Mouse (Mus musculus): ENCODE data around the gene Acadm. TPM values are rescaled to one million over a fixed set of nuclear protein-coding genes. Genes with fewer than 3 reads are reported as not detected.

Acadm gene
- polyA plus RNA-seq (2014; fragmentation: Nextera tagmentation; extraction: Ambion mirVana), result 40.6 and 44.0 TPM in 2 replicates

GRCm38 (mm10) chr3:153944335-153944990 lies at the start of gene Acadm:
Gene Acadm (minus strand): TSS chr3:153944632.
- H3K4me3 ChIP-seq (ENCODE audit: low read depth, low read length), result peak within 1 kb of the TSS; percentile 66
- ATAC-seq (replicated peaks; ENCODE audit: low FRiP score) (peak; percentile 97), DNase-seq (ENCODE audit: low spot score) (peak; percentile 99)
- H3K36me3 ChIP-seq (ENCODE audit: control insufficient read depth, insufficient read depth, low read length), result no peaks in the 10 kb centered on the region
- peak within 1 kb of the TSS; percentile 79 for H3K9ac ChIP-seq (ENCODE audit: low read length)
- under 1% methylated on average over 41 of the region's 41 CpGs for WGBS
- peak within 1 kb of the TSS; percentile 78 for H3K4me2 ChIP-seq (ENCODE audit: low read depth, low read length, severe bottlenecking)
- H3K4me1 ChIP-seq (replicated peaks; ENCODE audit: control insufficient read depth, insufficient read depth, low read length), result peaks cover 5% of the 10 kb centered on the region; the same call in 1 of the 2 replicates
- no peaks in the 10 kb centered on the region for H3K9me3 ChIP-seq (ENCODE audit: control insufficient read depth, low read length)
- H3K27ac ChIP-seq (ENCODE audit: low read depth, low read length), result peak within 1 kb of the TSS; percentile 55
- H3K27me3 ChIP-seq (ENCODE audit: control insufficient read depth, insufficient read depth, low read length), result no peaks in the 10 kb centered on the region

- peak; percentile 66 for ATAC-seq (replicated peaks; ENCODE audit: low FRiP score)
- 62% methylated on average over 10 of the region's 10 CpGs for WGBS
- no peak overlapping the region for H3K9ac ChIP-seq (ENCODE audit: low read length)
- H3K27me3 ChIP-seq (ENCODE audit: control insufficient read depth, insufficient read depth, low read length), result no peaks in the 10 kb centered on the region
- DNase-seq (ENCODE audit: low spot score), result no peak
- H3K4me2 ChIP-seq (ENCODE audit: low read depth, low read length, severe bottlenecking), result no peak overlapping the region
- no peaks in the 10 kb centered on the region for H3K36me3 ChIP-seq (ENCODE audit: control insufficient read depth, insufficient read depth, low read length)
- no peak overlapping the region for H3K27ac ChIP-seq (ENCODE audit: low read depth, low read length)
- H3K9me3 ChIP-seq (ENCODE audit: control insufficient read depth, low read length), result no peaks in the 10 kb centered on the region
- no peak overlapping the region for H3K4me3 ChIP-seq (ENCODE audit: low read depth, low read length)
- no peaks in the 10 kb centered on the region for H3K4me1 ChIP-seq (replicated peaks; ENCODE audit: control insufficient read depth, insufficient read depth, low read length)
Measured at GRCm38 (mm10) chr3:153984428-153985340, 40.3 kb upstream of the Acadm start.

GRCm38 (mm10) chr3:153980611-153981010 lies 36.2 kb upstream of the Acadm start:
- H3K27me3 ChIP-seq (ENCODE audit: control insufficient read depth, insufficient read depth, low read length), result no peaks in the 10 kb centered on the region; the same call in 1 of the 2 replicates
- ATAC-seq (replicated peaks; ENCODE audit: low FRiP score) (no peak), DNase-seq (ENCODE audit: low spot score) (no peak)
- H3K36me3 ChIP-seq (ENCODE audit: control insufficient read depth, insufficient read depth, low read length), result no peaks in the 10 kb centered on the region
- 37% methylated on average over 2 of the region's 2 CpGs for WGBS
- no peaks in the 10 kb centered on the region for H3K9me3 ChIP-seq (ENCODE audit: control insufficient read depth, low read length)
- H3K4me1 ChIP-seq (replicated peaks; ENCODE audit: control insufficient read depth, insufficient read depth, low read length), result no peaks in the 10 kb centered on the region
- no peak overlapping the region for H3K4me2 ChIP-seq (ENCODE audit: low read depth, low read length, severe bottlenecking)
- H3K27ac ChIP-seq (ENCODE audit: low read depth, low read length), result no peak overlapping the region
- H3K9ac ChIP-seq (ENCODE audit: low read length), result no peak overlapping the region
- H3K4me3 ChIP-seq (ENCODE audit: low read depth, low read length), result no peak overlapping the region

GRCm38 (mm10) chr3:153975791-153976190 lies 31.4 kb upstream of the Acadm start:
- Histone ChIP-seq H3K36me3 (ENCODE audit: control insufficient read depth, insufficient read depth, low read length) (no peaks in the 10 kb centered on the region), H3K9ac (ENCODE audit: low read length) (no peak overlapping the region), H3K9me3 (ENCODE audit: control insufficient read depth, low read length) (no peaks in the 10 kb centered on the region), H3K27me3 (ENCODE audit: control insufficient read depth, insufficient read depth, low read length) (peaks cover 22% of the 10 kb centered on the region), H3K27ac (ENCODE audit: low read depth, low read length) (no peak overlapping the region), H3K4me2 (ENCODE audit: low read depth, low read length, severe bottlenecking) (no peak overlapping the region), H3K4me1 (replicated peaks; ENCODE audit: control insufficient read depth, insufficient read depth, low read length) (peaks cover 4% of the 10 kb centered on the region; the same call in 1 of the 2 replicates), H3K4me3 (ENCODE audit: low read depth, low read length) (no peak overlapping the region)
- 77% methylated on average over 7 of the region's 7 CpGs for WGBS
- DNase-seq (ENCODE audit: low spot score), result no peak
- no peak for ATAC-seq (replicated peaks; ENCODE audit: low FRiP score)

GRCm38 (mm10) chr3:153975060-153975459 lies 30.6 kb upstream of the Acadm start:
- DNase-seq (ENCODE audit: low spot score) (no peak), ATAC-seq (replicated peaks; ENCODE audit: low FRiP score) (peak; percentile 21; the same call in 1 of the 2 replicates)
- no peaks in the 10 kb centered on the region for H3K36me3 ChIP-seq (ENCODE audit: control insufficient read depth, insufficient read depth, low read length)
- no peaks in the 10 kb centered on the region for H3K9me3 ChIP-seq (ENCODE audit: control insufficient read depth, low read length)
- no peak overlapping the region for H3K4me3 ChIP-seq (ENCODE audit: low read depth, low read length)
- peaks cover 22% of the 10 kb centered on the region for H3K27me3 ChIP-seq (ENCODE audit: control insufficient read depth, insufficient read depth, low read length)
- peaks cover 4% of the 10 kb centered on the region; the same call in 1 of the 2 replicates for H3K4me1 ChIP-seq (replicated peaks; ENCODE audit: control insufficient read depth, insufficient read depth, low read length)
- no peak overlapping the region for H3K4me2 ChIP-seq (ENCODE audit: low read depth, low read length, severe bottlenecking)
- 10% methylated on average over 6 of the region's 6 CpGs for WGBS
- H3K9ac ChIP-seq (ENCODE audit: low read length), result no peak overlapping the region
- H3K27ac ChIP-seq (ENCODE audit: low read depth, low read length), result no peak overlapping the region

- Histone ChIP-seq H3K4me1 (replicated peaks; ENCODE audit: control insufficient read depth, insufficient read depth, low read length) (peaks cover 4% of the 10 kb centered on the region; the same call in 1 of the 2 replicates), H3K4me2 (ENCODE audit: low read depth, low read length, severe bottlenecking) (peak overlapping the region; percentile 97), H3K27ac (ENCODE audit: low read depth, low read length) (no peak overlapping the region), H3K9ac (ENCODE audit: low read length) (peak overlapping the region; percentile 72), H3K4me3 (ENCODE audit: low read depth, low read length) (peak overlapping the region; percentile 58), H3K27me3 (ENCODE audit: control insufficient read depth, insufficient read depth, low read length) (peaks cover 22% of the 10 kb centered on the region), H3K36me3 (ENCODE audit: control insufficient read depth, insufficient read depth, low read length) (no peaks in the 10 kb centered on the region), H3K9me3 (ENCODE audit: control insufficient read depth, low read length) (no peaks in the 10 kb centered on the region)
- ATAC-seq (replicated peaks; ENCODE audit: low FRiP score), result peak; percentile 11; the same call in 1 of the 2 replicates
- DNase-seq (ENCODE audit: low spot score), result no peak
- 2% methylated on average over 20 of the region's 21 CpGs for WGBS
Measured at GRCm38 (mm10) chr3:153973949-153974760, 29.7 kb upstream of the Acadm start.

- Histone ChIP-seq H3K27me3 (ENCODE audit: control insufficient read depth, insufficient read depth, low read length) (peaks cover 22% of the 10 kb centered on the region), H3K4me2 (ENCODE audit: low read depth, low read length, severe bottlenecking) (peak within 1 kb of the TSS; percentile 97), H3K9me3 (ENCODE audit: control insufficient read depth, low read length) (no peaks in the 10 kb centered on the region), H3K36me3 (ENCODE audit: control insufficient read depth, insufficient read depth, low read length) (no peaks in the 10 kb centered on the region), H3K4me3 (ENCODE audit: low read depth, low read length) (peak within 1 kb of the TSS; percentile 58), H3K9ac (ENCODE audit: low read length) (peak within 1 kb of the TSS; percentile 72), H3K27ac (ENCODE audit: low read depth, low read length) (no peak within 1 kb of the TSS), H3K4me1 (replicated peaks; ENCODE audit: control insufficient read depth, insufficient read depth, low read length) (peaks cover 4% of the 10 kb centered on the region; the same call in 1 of the 2 replicates)
- ATAC-seq (replicated peaks; ENCODE audit: low FRiP score) (peak; percentile 82), DNase-seq (ENCODE audit: low spot score) (peak; percentile 72)
- under 1% methylated on average over 63 of the region's 66 CpGs for WGBS
Measured at GRCm38 (mm10) chr3:153973171-153973948, 28.9 kb upstream of the Acadm start, which contains the start of gene Slc44a5. Gene Slc44a5 (plus strand): TSS chr3:153973436.

Data from forebrain, embryonic 11.5 days (tissue).